Mouse (Mus musculus): Measurements from ENCODE around the gene Abi1. TPM values are rescaled to one million over a fixed set of nuclear protein-coding genes. Genes with fewer than 3 reads are reported as not detected.
A peak's percentile ranks its signal among the peaks of the same experiment; 100 is the strongest.

The Abi1 gene
- total and polyA plus RNA-seq, 3 experiments: 31.9 to 69.8 TPM; not detected in 1

DNA sequence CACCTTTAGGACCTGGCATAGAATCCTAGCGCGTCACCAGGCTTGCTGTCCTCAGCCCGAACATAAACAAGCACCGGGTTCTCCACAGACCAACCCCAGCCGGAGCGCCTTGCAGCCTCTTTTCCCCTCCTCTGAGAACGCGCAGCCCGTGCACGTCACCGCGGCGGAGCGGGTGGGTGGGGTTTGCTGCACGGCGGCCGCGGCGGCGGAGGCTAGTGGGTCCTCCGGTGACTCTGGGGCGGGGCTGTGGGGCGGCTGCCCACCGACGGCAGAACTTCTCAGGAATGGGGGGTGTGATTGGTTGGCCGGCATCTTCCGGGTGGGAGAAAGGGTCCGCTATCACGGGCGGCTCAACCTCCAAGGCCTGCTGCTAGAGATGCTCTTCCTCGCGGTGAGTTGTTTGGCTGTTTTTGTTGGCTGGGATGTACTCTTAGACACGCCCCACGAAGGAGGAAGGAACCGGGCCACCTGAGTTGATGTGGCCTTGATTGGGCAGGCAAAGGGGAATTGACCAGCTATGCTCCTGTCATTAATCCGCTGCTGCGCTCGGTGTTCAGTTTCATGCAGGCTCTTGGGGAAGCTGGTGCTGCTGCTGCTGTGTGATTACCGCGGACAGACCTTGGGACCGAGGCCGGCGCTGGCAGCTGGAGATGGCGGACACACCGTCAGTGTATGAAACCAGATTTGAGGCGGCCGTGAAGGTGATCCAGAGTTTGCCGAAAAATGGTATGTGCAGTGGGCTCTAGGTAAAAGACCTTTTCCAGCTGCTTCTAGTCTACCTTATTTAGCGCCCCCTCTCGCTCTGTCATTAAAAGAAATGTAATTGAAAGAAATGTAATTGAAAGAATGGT is 29.1 kb upstream of the Abi1 start:
- peaks cover 2 to 4% of the 10 kb centered on the region in 2 experiments; a peak in 1 of 4 replicates for H3K4me1 ChIP-seq (ENCODE audit: control insufficient read depth in 1 of 2, insufficient read depth in 2 of 2, low read length in 2 of 2)
- peak overlapping the region; percentile 60 to 91 for H3K4me3 ChIP-seq (ENCODE audit: control insufficient read depth in 1 of 2, insufficient read depth in 1 of 2, low read depth in 2 of 2, low read length in 2 of 2)
- no peaks in the 10 kb centered on the region; the same call in none of the 2 replicates for H3K79me2 ChIP-seq (ENCODE audit: control insufficient read depth, insufficient read depth, low read length, poor library complexity)
- H3K27me3 ChIP-seq (ENCODE audit: control insufficient read depth in 1 of 2, insufficient read depth in 2 of 2, low read length in 2 of 2): no peaks in the 10 kb centered on the region
- peak overlapping the region; percentile 83 for H3K9ac ChIP-seq (ENCODE audit: control insufficient read depth, low read depth, low read length, poor library complexity, severe bottlenecking)
- peak overlapping the region; percentile 91 for H3K27ac ChIP-seq (ENCODE audit: control insufficient read depth, low read depth, low read length)
- DNase-seq (ENCODE audit: low read depth, low spot score): peak; percentile 94
- TF ChIP-seq GABPA (IDR thresholded peaks at IDR 0.05; ENCODE audit: low read depth, low read length): no peak
- TF ChIP-seq TAL1 (IDR thresholded peaks at IDR 0.05; ENCODE audit: low read length): peak; percentile 25; the same call in 1 of the 2 replicates
- peak; percentile 47; the same call in 1 of the 2 replicates for TF ChIP-seq MXI1 (IDR thresholded peaks at IDR 0.05; ENCODE audit: low read depth, low read length)
- TF ChIP-seq TCF12 (IDR thresholded peaks at IDR 0.05; ENCODE audit: low read depth, low read length): peak; percentile 39; the same call in 1 of the 2 replicates
- TF ChIP-seq MAFK (IDR thresholded peaks at IDR 0.05; ENCODE audit: borderline replicate concordance, low read depth, low read length): no peak
- no peak; the same call in 1 of the 2 replicates for TF ChIP-seq RAD21 (IDR thresholded peaks at IDR 0.05; ENCODE audit: low read depth, low read length)
- TF ChIP-seq NELFE (IDR thresholded peaks at IDR 0.05; ENCODE audit: low read depth, low read length): peak; percentile 68
- TF ChIP-seq E2F4 (IDR thresholded peaks at IDR 0.05; ENCODE audit: borderline replicate concordance, low read depth, low read length): no peak
- TF ChIP-seq ETS1 (IDR thresholded peaks at IDR 0.05; ENCODE audit: low read depth, low read length): peak; percentile 46; the same call in 1 of the 2 replicates
- peak; percentile 69 to 74; a peak in 2 of 4 replicates for TF ChIP-seq POLR2A (IDR thresholded peaks at IDR 0.05; ENCODE audit: control insufficient read depth in 1 of 2, insufficient read depth in 1 of 2, low read depth in 1 of 2, low read length in 2 of 2, poor library complexity in 1 of 2)
- 0 out of 2 replicates have a peak, but pooled peaks have one; percentile 19 for TF ChIP-seq RCOR1 (IDR thresholded peaks at IDR 0.05; ENCODE audit: low read depth, low read length)
- no peak for TF ChIP-seq CHD1 (IDR thresholded peaks at IDR 0.05; ENCODE audit: low read depth, low read length)
- peak in 2 of 3 experiments; percentile 27 to 46; a peak in 3 of 6 replicates for TF ChIP-seq CTCF (IDR thresholded peaks at IDR 0.05 in 2 of 3, conservative IDR thresholded peaks at IDR 0.05 in 1 of 3; ENCODE audit: control insufficient read depth in 1 of 3, insufficient read depth in 1 of 3, low read depth in 2 of 3, low read length in 3 of 3, poor library complexity in 1 of 3, severe bottlenecking in 1 of 3)
- no peak for TF ChIP-seq MYC (IDR thresholded peaks at IDR 0.05; ENCODE audit: low read depth, low read length)
- peak; percentile 56; the same call in 1 of the 2 replicates for TF ChIP-seq POLR2AphosphoS2 (IDR thresholded peaks at IDR 0.05; ENCODE audit: low read length)
- peak; percentile 80 for TF ChIP-seq SIN3A (IDR thresholded peaks at IDR 0.05; ENCODE audit: low read length)
- TF ChIP-seq TBP (IDR thresholded peaks at IDR 0.05; ENCODE audit: low read depth, low read length): peak; percentile 62
- TF ChIP-seq MYB (IDR thresholded peaks at IDR 0.05; ENCODE audit: low read depth, low read length): no peak
- TF ChIP-seq HCFC1 (IDR thresholded peaks at IDR 0.05; ENCODE audit: low read depth, low read length): peak; percentile 76
- TF ChIP-seq GATA1 (IDR thresholded peaks at IDR 0.05; ENCODE audit: low read depth, low read length): 0 out of 2 replicates have a peak, but pooled peaks have one; percentile 12
- peak; percentile 66; the same call in 1 of the 2 replicates for TF ChIP-seq ELF1 (IDR thresholded peaks at IDR 0.05; ENCODE audit: low read depth, low read length)
- no peaks in the 10 kb centered on the region for H3K9me3 ChIP-seq (replicated peaks; ENCODE audit: insufficient read depth, low read length)
- H3K36me3 ChIP-seq (ENCODE audit: control insufficient read depth in 1 of 2, insufficient read depth in 2 of 2, low read length in 2 of 2): peaks cover 0 to 2% of the 10 kb centered on the region in 2 experiments; a peak in 2 of 4 replicates
